Mouse (Mus musculus) neural tube, embryonic 14.5 days (tissue): Measurements from ENCODE around the gene Fam214a. TPM values are rescaled to one million over a fixed set of nuclear protein-coding genes. Genes with fewer than 3 reads are reported as not detected.
A peak's percentile ranks its signal among the peaks of the same experiment; 100 is the strongest.

Experiments
- ATAC-seq: fragments of 200-750 bp; cut with Nextera tagmentation; 2 replicates; pipeline ENCODE4 v1.8.0; 2017; ENCODE audit warnings: low read depth, mild to moderate bottlenecking, moderate TSS enrichment, moderate library complexity
- H3K27ac ChIP-seq: fragments of 300-500 bp; sonication (generic); 2 replicates; pipeline ENCODE4 v1.5.1; 2014; ENCODE audit warnings: low read depth, mild to moderate bottlenecking, control low read depth, low read length, moderate library complexity, mixed read lengths
- H3K27me3 ChIP-seq: fragments of 300-500 bp; sonication (generic); 2 replicates; pipeline ENCODE4 v1.6.1; 2014; ENCODE audit warnings: low read length; ENCODE audit not compliant: control insufficient read depth, insufficient read depth
- H3K36me3 ChIP-seq: fragments of 300-500 bp; sonication (generic); 2 replicates; pipeline ENCODE4 v1.6.1; 2014; ENCODE audit warnings: low read length, mixed read lengths; ENCODE audit not compliant: control insufficient read depth, insufficient read depth
- H3K4me1 ChIP-seq: fragments of 300-500 bp; sonication (generic); 2 replicates; pipeline ENCODE4 v1.6.1; 2014; ENCODE audit warnings: low read length; ENCODE audit not compliant: control insufficient read depth, insufficient read depth
- H3K4me2 ChIP-seq: fragments of 300-500 bp; sonication (generic); 2 replicates; pipeline ENCODE4 v1.6.1; 2014; ENCODE audit warnings: mild to moderate bottlenecking, low read depth, low read length, control low read depth
- H3K4me3 ChIP-seq: fragments of 300-500 bp; sonication (generic); 2 replicates; pipeline ENCODE4 v1.5.1; 2014; ENCODE audit warnings: low read depth, low read length, control low read depth, mixed read lengths
- H3K9ac ChIP-seq: fragments of 300-500 bp; sonication (generic); replicated peaks from 2 replicates; pipeline ENCODE4 v1.6.1; 2014; ENCODE audit warnings: low read depth, mild to moderate bottlenecking, control low read depth, low read length, mixed read lengths
- H3K9me3 ChIP-seq: fragments of 300-500 bp; sonication (generic); 2 replicates; pipeline ENCODE4 v1.6.1; 2016; ENCODE audit warnings: low read length; ENCODE audit not compliant: control insufficient read depth
- WGBS: fragments of 180-500 bp; shearing (Covaris S2); extraction: QIAGEN DNeasy Blood & Tissue Kit; methylation state at CpG from one replicate; pipeline ENCODE4 v1.1.7; 2014; 5-methylcytosine and 5-hydroxymethylcytosine counted together
- polyA plus RNA-seq: library from polyadenylated mRNA; unstranded; fragments of >200 nt; fragmentation: Nextera tagmentation; extraction: Ambion mirVana; gene quantifications from 2 replicates; pipeline ENCODE4 v1.2.1, GENCODE M21; 2014

The Fam214a gene
- polyA plus RNA-seq, 1 experiment from 2014 or later: 30.8 TPM

GRCm38 (mm10) chr9:75022546-75022945, 69.9 kb downstream of the Fam214a start:
- Histone ChIP-seq H3K4me2 (no peak overlapping the region), H3K27me3 (no peaks in the 10 kb centered on the region), H3K9me3 (no peaks in the 10 kb centered on the region), H3K27ac (no peak overlapping the region), H3K9ac (no peak overlapping the region), H3K36me3 (peaks cover 26% of the 10 kb centered on the region), H3K4me3 (no peak overlapping the region), H3K4me1 (no peaks in the 10 kb centered on the region)
- 96% methylated on average over 7 of the region's 7 CpGs for WGBS
- ATAC-seq: no peak

- Histone ChIP-seq H3K4me3 (no peak overlapping the region), H3K27ac (no peak overlapping the region), H3K4me1 (no peaks in the 10 kb centered on the region), H3K9me3 (no peaks in the 10 kb centered on the region), H3K9ac (no peak overlapping the region), H3K4me2 (no peak overlapping the region), H3K36me3 (peaks cover 29% of the 10 kb centered on the region), H3K27me3 (no peaks in the 10 kb centered on the region)
- WGBS: 59% methylated on average over 5 of the region's 5 CpGs
- no peak for ATAC-seq
Observed at GRCm38 (mm10) chr9:75023150-75023894, 70.6 kb downstream of the Fam214a start.

GRCm38 (mm10) chr9:75024089-75024488, 71.4 kb downstream of the Fam214a start:
- Histone ChIP-seq H3K4me3 (no peak overlapping the region), H3K36me3 (peaks cover 25% of the 10 kb centered on the region), H3K27ac (no peak overlapping the region), H3K9ac (no peak overlapping the region), H3K4me2 (no peak overlapping the region), H3K9me3 (no peaks in the 10 kb centered on the region), H3K27me3 (no peaks in the 10 kb centered on the region), H3K4me1 (no peaks in the 10 kb centered on the region)
- WGBS: 65% methylated on average over 7 of the region's 7 CpGs
- no peak for ATAC-seq

- no peak overlapping the region for H3K27ac ChIP-seq
- no peaks in the 10 kb centered on the region for H3K4me1 ChIP-seq
- no peak for ATAC-seq
- WGBS: 65% methylated on average over 6 of the region's 6 CpGs
- H3K36me3 ChIP-seq: peaks cover 9% of the 10 kb centered on the region; the same call in 1 of the 2 replicates
- no peaks in the 10 kb centered on the region for H3K27me3 ChIP-seq
- no peak overlapping the region for H3K4me2 ChIP-seq
- no peak overlapping the region for H3K9ac ChIP-seq
- no peak overlapping the region for H3K4me3 ChIP-seq
- no peaks in the 10 kb centered on the region for H3K9me3 ChIP-seq
Observed at GRCm38 (mm10) chr9:75025689-75026088, 73.0 kb downstream of the Fam214a start.

- no peak overlapping the region for H3K27ac ChIP-seq
- H3K4me2 ChIP-seq: no peak overlapping the region
- no peaks in the 10 kb centered on the region for H3K27me3 ChIP-seq
- H3K4me1 ChIP-seq: no peaks in the 10 kb centered on the region
- 0 out of 2 replicates have a peak, but pooled peaks cover 3% of the 10 kb centered on the region for H3K36me3 ChIP-seq
- H3K9me3 ChIP-seq: no peaks in the 10 kb centered on the region
- no peak for ATAC-seq
- no peak overlapping the region for H3K4me3 ChIP-seq
- H3K9ac ChIP-seq: no peak overlapping the region
- WGBS: 93% methylated on average over 1 of the region's 1 CpGs
Observed at GRCm38 (mm10) chr9:75032408-75032807, 79.7 kb downstream of the Fam214a start.

- no peaks in the 10 kb centered on the region for H3K27me3 ChIP-seq
- H3K9ac ChIP-seq: no peak overlapping the region
- H3K9me3 ChIP-seq: no peaks in the 10 kb centered on the region
- no peak for ATAC-seq
- no peaks in the 10 kb centered on the region for H3K36me3 ChIP-seq
- no peak overlapping the region for H3K27ac ChIP-seq
- H3K4me3 ChIP-seq: no peak overlapping the region
- H3K4me1 ChIP-seq: no peaks in the 10 kb centered on the region
- no peak overlapping the region for H3K4me2 ChIP-seq
- 59% methylated on average over 7 of the region's 7 CpGs for WGBS
Observed at GRCm38 (mm10) chr9:75033141-75033540, 80.5 kb downstream of the Fam214a start.

- Histone ChIP-seq H3K9ac (no peak overlapping the region), H3K27ac (no peak overlapping the region), H3K4me2 (no peak overlapping the region), H3K36me3 (no peaks in the 10 kb centered on the region), H3K27me3 (no peaks in the 10 kb centered on the region), H3K9me3 (no peaks in the 10 kb centered on the region), H3K4me1 (peaks cover 11% of the 10 kb centered on the region), H3K4me3 (no peak overlapping the region)
- WGBS: 59% methylated on average over 1 of the region's 1 CpGs
- no peak for ATAC-seq
Observed at GRCm38 (mm10) chr9:75034691-75035090, 82.0 kb downstream of the Fam214a start.

- WGBS: 86% methylated on average over 4 of the region's 4 CpGs
- ATAC-seq: no peak
Observed at GRCm38 (mm10) chr9:75035944-75036343, 83.3 kb downstream of the Fam214a start.

GRCm38 (mm10) chr9:75037451-75038356, 85.0 kb downstream of the Fam214a start, which contains the start of gene Arpp19:
Gene Arpp19 (plus strand): TSS chr9:75037614.
- Histone ChIP-seq H3K36me3 (no peaks in the 10 kb centered on the region), H3K9me3 (no peaks in the 10 kb centered on the region), H3K4me3 (peak within 1 kb of the TSS; percentile 88), H3K27me3 (no peaks in the 10 kb centered on the region), H3K4me2 (peak within 1 kb of the TSS; percentile 70), H3K27ac (peak within 1 kb of the TSS; percentile 69), H3K9ac (peak within 1 kb of the TSS; percentile 93), H3K4me1 (peaks cover 11% of the 10 kb centered on the region)
- WGBS: under 1% methylated on average over 65 of the region's 73 CpGs
- peak; percentile 98 for ATAC-seq

More at GRCm38 (mm10) chr9:75035944-75036343, 83.3 kb downstream of the Fam214a start:
- Histone ChIP-seq H3K4me1 (peaks cover 11% of the 10 kb centered on the region), H3K9me3 (no peaks in the 10 kb centered on the region), H3K27ac (no peak overlapping the region), H3K9ac (no peak overlapping the region), H3K4me3 (no peak overlapping the region), H3K4me2 (no peak overlapping the region), H3K36me3 (no peaks in the 10 kb centered on the region), H3K27me3 (no peaks in the 10 kb centered on the region)
